Mouse (Mus musculus) embryo, embryonic 11 days (tissue): ENCODE results near the gene Per2.
"Not testable (repeated sequence)": the region's sequence is repeated elsewhere in the genome, so short reads cannot be mapped to it uniquely, and the experiment has no call there.

Source experiments
- DNase-seq: peaks from one replicate; pipeline ENCODE4 v3.0.0-alpha.2; 2015

Per2 gene

DNA sequence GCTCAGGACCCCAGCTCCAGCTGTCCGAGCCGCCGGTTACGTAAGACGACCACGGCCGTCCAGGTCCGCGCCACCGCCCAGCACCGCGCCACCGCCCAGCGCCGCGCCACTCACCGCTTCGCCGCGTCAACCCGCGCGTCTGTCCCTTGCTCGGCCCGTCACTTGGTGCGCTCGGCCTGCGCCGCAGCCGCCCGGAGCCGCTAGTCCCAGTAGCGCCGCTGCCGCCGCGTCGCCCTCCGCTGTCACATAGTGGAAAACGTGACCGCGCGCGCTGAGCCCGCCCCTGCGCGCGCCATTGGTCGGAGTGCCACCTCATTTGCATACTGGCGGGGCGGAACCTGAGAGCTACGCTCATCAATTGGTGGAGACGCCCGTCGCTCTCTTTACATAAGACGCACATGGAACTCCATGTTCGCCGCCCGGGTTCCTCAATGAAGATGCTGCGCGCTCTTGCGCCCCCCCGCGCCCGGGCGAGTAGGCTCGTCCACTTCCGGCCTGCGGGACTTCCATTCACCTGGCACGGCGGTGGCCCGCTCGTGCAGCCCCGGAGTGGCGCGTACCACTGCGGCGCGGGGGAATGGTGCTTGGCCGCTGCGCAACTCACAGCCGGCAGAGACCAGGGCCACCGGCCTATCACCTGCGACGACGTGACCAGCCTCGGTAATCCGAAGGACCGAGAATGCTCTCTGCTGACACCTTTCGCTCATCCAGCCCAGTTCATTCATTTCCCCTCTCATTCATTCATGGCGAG is at the start of gene Per2:
Per2 (minus strand) TSS at position 266 of the 751 bp plus-strand sequence.
- DNase-seq: peak; percentile 100

DNA sequence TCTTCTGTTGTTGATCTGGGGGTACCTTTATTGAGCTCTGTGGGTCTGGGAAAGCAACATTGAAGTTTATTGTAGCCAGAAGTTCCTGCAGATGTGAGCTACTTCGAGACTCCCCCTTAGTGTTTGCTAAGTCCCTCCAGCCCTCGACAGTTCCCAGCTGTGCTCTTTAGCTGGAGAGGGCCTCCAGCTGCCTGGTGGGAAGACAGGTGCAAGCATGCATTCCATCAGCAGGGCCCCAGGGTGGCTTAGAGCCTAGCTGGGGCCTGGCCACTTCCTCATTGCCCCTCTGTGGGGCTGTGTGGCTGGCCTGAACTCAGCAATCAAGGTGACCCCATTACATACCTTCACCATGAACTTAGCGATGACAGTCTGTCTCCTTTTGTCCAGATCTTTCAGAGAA is 45.5 kb upstream of the Per2 start:
- DNase-seq: no peak

DNA sequence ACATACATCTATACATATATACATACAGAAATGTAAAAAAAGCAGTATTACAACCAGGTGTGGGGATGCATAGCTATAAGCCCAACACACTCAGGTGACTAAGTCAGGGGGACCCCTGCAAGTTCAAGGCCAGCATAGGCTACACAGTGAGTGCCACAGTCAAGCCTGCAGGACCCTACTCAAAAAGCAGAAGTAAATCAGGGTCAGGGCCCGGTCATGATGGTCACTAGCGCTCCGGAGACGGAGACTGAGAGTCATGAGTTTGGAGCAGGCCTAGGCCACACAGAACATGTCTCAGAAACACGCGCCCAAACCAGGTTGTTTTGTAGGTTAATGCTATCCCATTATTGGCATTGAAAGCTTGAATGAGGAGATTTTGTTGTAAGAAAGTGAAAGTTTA is 39.5 kb upstream of the Per2 start:
- no peak for DNase-seq

DNA sequence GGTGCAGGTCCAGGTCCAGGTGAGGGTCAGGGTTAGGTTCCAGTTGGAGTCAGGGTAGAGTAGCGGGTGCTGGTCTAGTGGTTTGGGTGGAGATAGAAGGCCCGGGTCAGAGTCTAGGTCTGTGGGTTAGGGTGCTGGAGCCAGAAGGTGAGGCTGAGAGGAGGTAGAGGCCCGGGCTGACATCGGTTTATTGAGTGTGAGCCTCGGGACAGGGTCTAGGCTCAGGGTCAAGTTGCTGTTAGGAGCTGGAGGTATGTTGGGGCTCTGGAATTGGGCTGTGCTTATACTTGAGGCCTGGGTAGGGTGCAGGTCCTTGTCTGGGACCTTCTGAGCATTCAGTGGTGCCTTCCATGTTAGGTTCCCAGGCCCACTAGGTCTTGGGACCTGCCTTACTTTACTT is 36.2 kb upstream of the Per2 start:
- DNase-seq: no peak

DNA sequence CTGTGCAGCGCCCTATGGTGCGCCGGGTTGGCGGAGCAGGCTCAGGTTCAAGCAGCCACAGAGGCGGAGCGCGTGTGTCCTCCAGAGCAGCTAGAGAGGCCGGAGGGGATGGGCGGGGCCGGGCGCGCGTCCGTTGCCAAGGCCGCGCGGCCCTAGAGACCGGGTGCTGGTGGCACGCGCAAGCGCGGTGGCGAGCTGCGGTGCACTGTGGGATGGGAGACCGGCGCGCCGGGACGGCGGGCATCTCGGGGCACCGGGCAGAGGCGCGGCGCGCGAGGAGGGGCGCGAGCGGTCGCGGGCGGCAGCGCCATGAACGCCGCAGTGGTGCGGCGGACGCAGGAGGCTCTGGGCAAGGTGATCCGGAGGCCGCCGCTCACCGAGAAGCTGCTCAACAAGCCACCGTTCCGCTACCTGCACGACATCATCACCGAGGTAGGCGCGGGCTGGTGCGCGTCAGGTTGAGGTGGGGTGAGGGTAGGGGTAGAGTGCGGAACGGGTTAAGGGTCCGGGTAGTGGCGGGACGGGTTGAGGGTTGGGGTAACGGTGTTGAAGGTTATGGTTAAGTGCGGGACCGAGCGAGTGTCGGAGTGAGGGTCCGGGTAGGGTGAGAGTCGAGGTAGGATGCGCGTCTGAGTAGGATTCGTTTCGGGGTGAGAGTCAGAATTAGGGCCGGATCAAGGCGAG is 35.5 kb upstream of the Per2 start, which contains the start of gene Traf3ip1:
Traf3ip1 (plus strand) TSS at position 191 of the 684 bp plus-strand sequence.
- peak; percentile 96 for DNase-seq

DNA sequence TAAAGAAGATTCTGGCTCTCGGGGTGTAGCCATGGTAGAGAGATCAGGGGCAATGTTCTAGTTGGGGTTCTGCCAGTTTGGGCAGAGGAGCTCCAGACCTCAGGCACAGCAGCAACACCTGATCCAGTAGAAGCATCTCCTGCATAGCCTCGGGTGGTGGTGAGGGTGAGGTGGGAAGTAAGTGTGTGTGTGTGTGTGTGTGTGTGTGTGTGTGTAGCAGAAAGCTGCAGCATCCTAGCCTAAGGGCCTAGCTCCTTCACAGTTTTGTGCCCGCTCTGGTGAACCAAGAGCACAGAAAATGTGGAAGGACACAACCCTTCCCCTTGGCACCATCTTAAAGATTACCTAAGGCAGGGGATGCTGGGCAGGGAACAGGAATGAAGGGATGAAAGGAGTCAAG is 34.8 kb upstream of the Per2 start:
- DNase-seq: no peak

DNA sequence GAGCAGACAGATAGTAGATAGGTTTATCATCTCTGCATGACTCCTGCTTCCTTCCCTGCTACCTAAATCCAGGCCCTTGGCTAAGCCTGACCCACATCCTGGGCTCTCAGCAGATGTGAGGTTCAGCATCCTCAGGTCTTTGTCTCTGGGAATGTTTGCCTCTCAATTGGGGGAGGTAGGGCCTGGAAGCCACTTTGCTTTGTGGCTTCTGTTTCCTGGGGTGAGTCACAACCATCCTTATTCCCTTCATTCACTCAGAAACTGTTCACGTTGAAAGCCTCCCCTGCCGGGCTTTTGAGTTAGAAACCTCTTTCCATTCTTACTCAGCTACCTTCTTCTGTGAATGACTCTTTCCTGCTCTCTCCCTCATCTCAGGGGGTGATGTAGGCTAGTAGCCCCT is 33.6 kb upstream of the Per2 start:
- DNase-seq: no peak

DNA sequence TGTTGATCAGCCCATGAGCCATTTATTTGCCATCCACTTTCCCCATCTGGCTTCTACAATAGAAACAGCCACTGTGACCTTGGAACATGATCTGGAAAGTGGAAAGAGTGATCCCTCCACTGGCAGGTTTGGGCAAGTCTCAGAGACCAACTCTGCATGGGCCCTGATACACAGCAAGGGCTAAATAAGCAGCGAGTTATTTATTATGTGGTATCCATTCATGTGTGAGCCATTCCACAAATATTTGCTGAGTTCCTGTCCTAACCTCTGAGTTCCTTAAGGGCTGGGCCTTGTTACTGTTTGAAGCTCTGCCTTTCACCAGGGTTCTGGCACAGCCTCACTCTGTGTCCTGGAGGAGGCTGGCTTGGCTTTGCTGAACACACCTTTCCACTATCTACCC is 31.2 kb upstream of the Per2 start:
- no peak for DNase-seq

DNA sequence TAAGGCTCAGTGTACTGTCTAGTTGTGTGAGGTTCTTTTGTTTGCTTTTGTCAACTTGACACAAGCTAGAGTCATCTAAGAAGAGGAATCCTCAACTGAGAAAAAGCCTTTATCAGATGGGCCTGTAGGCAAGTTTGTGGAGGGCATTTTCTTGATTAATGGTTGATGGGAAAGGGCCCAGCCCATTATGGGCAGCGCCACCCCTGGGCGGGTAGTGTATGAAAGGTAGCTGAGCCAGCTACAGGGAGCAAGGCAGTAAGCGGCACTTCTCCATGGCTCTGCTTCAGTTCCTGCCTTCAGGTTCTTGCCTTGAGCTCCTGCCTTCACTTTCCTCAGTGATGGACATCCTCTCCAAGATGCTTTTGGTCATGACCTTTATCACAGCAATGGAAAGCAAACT is 27.0 kb upstream of the Per2 start:
- no peak for DNase-seq

DNA sequence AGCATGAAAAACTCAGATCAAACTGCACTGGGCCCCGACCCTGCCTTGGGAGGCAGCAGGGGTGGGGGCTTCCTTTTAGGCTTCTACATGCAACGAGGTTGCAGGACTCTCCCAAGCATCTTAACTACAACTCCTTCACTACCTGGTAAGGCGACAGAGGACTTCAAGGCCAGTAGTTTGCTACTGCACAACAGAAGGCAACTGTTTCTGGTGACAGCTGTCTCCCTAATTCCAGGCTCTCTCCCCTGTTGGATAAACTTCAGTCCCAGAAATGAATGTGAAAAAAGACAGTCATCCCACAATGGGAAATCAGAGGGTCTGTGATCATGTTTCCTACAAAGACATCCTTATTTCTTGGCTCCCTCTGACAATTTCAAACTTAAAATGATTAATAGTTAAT is 26.3 kb upstream of the Per2 start:
- DNase-seq: no peak

DNA sequence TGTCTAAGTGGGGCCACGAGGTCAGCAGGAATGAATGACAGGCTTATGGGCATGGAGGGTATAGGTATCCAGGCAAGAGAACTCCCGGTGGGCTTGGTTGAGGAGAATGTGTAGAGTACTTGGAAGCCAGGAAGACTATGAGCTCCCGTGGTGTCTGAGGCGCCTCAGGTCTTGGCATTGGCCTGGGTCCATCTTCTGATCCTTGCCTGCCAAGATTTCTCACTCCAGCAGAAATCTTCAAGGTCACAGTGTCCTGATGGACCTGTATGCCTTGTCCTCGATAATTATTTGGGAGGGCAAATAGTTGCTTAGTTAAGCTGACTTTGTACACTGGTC is 24.9 kb upstream of the Per2 start:
- DNase-seq: no peak

DNA sequence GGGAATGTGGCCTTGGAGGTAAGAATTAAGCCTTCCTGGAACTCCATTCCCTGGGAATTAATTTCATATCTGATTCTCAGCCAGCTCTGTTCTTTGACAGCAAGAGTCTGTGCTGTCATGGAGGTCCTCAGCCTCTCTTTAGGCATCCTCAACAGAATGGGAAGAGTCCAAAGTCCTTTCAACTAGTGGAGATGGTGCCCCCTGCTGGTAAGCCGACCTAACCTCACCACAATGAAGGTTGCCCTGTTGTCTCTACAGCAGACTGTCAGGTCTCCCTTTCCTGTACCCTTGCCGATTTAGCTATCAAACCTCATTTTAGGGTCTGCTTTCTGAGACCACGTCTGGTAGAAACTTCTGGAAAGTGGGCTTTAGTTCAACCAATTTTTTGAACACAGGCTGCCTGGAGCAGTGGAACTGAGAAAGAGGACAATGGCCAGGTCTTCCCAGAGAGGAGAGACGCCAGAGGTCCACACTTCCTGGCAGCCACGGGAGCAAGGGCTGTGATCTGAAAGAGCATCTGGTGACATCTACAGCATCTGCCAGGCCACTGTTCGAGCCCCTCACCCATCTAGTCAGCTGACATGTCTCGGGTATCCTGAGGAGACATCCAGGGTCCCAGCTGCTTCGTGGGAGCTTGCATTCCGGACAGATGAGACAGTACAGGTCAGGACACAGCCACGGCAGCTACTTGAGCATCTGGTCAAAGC is 24.3 kb upstream of the Per2 start:
- DNase-seq: peak; percentile 88

DNA sequence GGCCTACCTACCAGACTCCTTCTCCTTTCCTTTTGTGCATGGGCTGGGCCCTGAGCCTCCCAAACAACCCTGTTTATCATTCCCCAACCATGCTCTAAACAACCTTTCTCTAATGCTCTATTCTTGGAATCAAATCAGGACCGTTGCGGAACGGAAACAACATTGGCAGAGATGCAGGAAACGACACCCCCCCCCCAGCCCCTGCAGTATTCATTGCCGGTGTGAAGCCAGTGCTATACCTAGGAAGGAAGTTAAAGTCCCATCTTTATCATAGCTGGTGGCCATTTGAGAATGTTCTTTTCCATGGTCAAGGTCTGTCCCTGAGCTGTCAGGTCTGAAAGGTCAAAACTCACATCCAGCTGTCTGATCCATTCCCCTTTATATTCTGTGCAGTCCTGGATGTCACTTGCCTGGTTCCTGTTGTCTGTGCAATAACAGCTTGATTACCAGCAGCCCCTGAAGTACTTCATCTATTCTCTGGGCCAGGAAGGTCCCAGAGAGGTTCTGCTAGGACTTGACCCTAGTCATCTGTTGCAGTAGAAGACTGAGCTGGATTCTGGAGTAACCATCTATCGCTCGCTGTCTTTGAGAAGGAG is 23.6 kb upstream of the Per2 start:
- no peak for DNase-seq

DNA sequence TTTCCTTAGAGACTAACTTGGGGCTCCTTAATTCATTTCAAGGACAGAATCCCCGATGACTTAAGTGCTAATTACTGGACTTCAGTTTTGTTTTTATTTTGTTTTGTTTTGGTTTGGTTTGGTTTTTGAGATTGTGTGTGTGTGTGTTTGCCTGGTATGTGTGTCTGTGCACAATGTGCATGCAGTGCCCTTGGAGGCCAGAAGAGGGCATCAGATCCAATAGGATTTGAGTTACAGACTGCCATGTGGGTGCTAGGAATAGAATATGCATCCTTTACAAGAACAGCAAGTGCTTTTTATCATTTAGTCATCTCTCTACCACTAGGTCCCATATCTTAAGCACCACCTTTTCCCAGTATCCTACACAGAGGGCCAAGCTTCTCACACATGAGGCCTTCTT is 19.8 kb upstream of the Per2 start:
- DNase-seq: no peak

DNA sequence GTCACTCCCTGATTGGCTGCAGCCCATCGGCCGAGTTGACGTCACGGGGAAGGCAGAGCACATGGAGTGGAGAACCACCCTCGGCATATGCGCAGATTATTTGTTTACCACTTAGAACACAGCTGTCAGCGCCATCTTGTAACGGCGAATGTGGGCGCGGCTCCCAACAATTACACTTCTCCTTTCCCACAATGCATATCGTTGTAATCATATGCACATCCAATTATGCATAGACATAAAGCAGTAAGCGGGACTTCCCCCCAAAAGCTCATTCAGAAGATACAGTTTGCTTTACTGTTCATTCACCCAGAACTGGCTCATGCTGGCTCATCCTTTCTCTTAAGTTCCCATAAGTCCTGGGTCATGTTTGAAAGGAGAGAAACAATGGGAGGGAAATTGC is 19.0 kb upstream of the Per2 start:
- not testable (repeated sequence) for DNase-seq

DNA sequence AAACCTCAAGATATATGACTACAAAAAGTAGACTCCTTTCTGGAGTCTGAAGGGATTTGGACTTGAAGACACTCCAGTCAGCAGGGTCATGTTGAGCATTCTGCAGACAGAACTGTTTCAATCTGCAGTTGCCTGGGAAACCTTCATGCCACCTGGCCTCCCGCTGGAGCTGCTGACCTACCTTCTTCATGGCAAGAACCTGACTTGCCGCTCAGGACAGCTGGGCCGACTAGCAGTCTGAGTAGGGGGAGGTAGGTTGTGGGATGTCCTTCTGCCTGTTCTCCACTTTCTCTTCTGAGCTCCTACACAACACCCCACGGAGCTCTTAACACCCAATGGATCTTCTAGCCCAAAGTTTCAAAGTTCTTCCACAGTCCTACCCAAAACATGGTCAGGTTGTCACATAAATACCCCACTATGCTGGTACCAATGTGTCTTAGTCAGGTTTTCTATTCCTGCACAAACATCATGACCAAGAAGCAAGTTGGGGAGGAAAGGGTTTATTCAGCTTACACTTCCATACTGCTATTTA is 10.8 kb upstream of the Per2 start:
- no peak for DNase-seq

DNA sequence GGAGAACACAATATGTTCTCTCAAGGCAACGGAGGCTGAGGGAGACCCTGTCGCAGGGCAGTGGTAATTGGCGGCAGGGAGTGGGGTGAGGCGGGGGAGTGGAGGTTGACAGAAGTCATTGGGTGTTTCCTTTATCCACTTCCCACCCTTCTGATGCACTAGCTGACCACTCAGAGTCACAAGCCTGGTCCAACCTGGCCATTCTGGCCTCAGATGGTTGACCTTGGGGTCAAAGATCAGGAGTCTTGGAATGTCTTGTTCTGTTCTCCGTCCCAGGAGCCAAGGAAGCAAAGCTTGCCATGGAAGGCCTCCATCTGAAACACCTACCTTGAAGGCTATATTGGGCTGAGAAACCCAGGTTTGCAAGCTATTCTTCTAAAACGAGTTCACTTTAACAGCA is 7.1 kb upstream of the Per2 start:
- no peak for DNase-seq

DNA sequence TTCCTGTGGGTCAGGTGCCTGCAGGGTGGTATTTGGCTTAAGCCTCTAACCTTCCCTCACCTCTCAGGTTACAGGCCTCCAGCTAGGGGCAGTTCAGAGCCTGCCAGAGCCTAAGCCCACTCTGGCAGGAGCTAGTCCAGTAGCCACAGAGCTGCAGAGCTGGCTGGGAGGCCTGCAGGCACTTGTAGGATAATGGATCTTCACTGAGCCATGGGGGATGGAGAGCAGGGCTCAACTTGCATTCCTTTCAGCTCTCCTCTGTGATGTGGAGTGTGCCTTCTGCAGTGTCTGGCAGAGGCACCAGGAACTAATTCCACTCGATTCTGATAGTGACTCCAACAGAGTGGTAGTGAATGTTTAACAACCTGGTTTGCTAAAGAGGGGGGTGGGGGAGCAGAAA is 6.1 kb upstream of the Per2 start:
- DNase-seq: no peak

DNA sequence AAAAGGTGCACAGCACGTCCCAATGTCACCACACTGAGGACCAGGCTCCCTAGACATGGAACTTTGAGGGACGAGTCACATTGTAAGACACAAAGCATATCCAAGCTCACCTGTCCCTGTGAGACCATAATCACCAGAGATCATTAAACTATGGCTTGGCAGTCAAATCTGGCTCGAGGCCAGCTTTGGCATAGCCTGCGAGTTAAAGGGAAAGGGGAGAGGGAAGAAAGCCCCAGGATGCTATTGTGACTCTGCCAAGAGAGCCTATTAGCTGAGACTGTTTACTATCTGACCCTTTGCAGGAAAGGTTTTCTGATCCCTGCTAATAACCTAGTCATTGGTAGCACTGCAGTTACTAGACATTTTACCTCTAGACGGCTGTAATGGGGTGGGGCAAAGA is 5.3 kb upstream of the Per2 start:
- no peak for DNase-seq

DNA sequence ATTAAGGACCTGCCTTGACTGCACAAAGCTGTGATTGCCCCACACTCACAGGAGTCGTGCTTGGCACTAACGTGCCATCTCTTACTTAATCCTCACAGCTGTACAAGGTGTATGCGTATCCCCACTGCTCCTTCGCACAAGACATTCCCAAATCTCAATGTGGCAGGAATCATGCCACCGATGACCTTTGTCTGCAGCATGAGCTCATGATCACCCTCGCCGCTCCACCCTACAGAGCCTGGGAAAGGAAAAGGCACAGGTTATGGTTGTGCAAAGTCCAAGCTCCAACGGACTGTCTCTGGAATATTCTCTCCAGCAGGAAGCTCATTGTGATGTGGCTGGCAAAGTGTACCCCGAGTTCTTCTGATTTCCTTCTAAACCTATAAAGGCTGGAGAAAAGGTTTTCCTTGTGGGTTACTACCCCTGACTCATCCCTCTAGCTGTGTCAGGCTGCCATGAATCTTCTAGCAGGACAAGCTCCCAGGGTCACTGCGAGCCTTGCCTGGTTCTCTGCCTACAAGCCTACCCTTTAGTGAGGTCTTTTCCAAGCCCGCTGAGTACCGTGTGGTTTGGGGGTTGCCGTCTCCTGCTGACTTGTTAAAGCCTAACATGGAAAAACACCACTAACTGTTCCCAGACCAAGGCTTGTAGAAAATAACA is 4.3 kb upstream of the Per2 start:
- DNase-seq: no peak

DNA sequence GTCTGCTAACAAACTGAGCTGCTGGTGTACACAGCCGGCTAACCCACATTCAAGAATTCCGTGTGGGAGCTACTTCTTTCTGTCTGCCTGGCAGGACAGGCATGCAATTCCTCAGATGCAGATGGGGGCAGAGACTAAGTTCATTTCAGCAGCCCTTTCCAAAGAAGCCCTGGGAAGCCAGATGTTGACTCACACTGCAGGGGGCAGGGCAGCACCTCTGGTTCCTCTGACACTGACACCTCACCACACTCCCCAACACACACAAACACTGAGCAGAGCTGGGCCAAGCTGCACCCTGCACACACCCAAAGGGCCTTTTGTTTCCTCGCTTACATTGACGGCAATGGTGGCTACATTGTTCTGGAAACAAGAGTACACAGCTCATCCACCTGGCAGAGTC is 1.4 kb upstream of the Per2 start:
- no peak for DNase-seq

DNA sequence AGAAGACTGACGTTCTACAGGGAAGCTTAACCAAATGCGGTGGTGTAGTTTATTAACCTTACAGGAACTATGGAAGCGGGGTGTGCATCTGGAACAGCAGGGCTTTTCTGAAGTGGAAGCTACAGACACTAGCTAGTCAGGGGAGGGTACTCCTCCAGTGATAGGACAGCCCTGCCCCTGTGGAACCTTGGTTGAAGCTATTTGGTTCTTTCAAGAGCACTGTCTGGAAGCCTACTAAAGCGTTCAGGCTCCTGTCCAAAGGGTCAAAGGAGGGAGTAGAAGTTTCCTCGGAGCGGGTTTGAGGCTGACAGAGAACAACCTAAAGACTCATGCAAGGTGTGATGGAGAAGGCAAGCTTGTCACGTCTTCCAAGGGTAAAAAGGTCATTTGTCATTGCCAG is 945 bp upstream of the Per2 start:
- DNase-seq: peak; percentile 9
